Mouse (Mus musculus): ENCODE data around the gene Ptprd.

DNA sequence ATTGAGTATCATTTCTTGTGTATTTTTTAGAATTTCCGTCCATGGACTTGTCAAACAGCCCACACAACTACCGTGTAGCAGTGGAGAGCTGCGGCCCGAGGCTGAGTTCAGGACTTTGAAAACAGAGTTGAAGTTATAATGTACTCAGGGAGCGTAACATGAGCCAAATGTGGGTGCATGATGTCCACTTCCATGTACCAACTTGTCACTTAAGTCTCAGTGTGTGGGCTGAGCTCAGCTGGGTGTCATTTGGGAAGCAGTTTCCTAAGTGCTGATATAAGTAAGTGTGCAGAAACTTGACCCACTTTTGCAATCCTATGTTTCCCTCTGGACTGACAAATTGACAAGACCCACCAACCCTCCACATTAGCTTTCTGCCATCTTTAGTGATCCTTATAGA lies 173.4 kb downstream of the Ptprd start:
- TF ChIP-seq POLR2A (IDR thresholded peaks at IDR 0.05; ENCODE audit: borderline replicate concordance, insufficient read depth, low read length) = no peak
- TF ChIP-seq CTCF (IDR thresholded peaks at IDR 0.05; ENCODE audit: borderline replicate concordance, insufficient read depth, low read depth, low read length) = no peak
